Mouse (Mus musculus): ENCODE results near the gene Filip1l. TPM values are rescaled to one million over a fixed set of nuclear protein-coding genes. Genes with fewer than 3 reads are reported as not detected.

Gene Filip1l
- polyA plus RNA-seq, 2 experiments from 2014 or later: 14.2 to 14.9 TPM

GRCm38 (mm10) chr16:57398387-57399214 is 45.7 kb downstream of the Filip1l start:
- ATAC-seq: peak; percentile 27

DNA sequence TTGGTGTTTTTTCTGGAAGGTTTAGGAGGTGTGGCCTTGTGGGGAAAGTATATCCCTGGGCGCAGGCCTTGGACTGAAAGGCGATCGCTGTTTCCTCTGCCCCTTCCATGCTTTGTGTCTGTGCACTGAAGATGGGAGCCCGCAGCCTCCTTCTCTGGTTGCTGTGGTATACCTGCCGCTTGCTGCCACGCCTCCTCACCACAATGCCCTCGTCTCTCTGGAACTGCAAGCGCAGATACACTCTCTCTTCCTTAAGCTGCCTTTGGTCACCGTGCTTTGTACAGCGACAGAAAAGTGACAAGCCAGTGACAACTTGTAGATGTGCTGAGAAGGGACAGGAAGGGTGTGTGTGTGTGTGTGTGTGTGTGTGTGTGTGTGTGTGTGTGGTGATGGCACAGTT is 46.7 kb downstream of the Filip1l start:
- ATAC-seq: no peak

DNA sequence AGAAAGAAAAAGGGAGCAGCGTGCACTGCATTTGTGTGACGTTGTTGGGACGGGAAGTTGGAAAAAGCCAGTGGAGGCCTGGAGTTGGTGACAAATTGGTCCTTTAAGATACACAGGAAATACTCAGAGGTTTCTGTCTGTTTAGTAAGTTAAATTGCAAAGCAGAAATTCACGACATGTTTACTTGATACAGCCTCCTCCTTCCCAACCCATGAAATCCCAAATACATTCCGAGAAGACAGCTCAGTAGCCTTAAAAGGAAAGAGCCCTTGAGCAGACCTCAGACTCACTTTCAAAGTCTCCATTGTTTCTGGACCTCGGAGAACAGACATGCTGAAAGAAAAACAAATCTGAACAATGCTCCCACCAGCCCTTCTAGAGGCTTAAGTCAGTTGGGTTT is 48.8 kb downstream of the Filip1l start:
- no peak for ATAC-seq

- ATAC-seq: peak; percentile 91
These were observed 50.0 kb downstream of the Filip1l start for GRCm38 (mm10) chr16:57402910-57403309.

DNA sequence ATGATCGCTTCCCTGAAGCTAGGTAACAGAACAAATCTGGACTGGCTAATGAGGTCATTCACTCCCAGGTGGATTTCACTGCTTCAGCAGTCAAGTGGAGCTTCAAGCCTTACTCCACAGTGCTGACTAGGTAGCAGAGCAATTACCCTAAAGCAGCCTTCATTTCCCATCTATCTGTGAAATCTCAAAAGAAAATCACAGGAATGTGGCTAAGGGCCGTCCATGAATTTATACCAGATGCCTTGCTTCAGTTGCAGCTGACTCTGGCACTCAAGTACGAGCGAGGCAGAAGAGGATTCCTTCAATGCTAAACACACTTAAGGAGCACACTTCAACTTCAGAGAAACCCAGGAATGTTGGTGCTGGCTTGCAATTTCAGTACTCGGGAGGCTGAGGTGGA is 50.9 kb downstream of the Filip1l start:
- ATAC-seq: no peak

GRCm38 (mm10) chr16:57412766-57413165 is 59.9 kb downstream of the Filip1l start:
- ATAC-seq: no peak

GRCm38 (mm10) chr16:57416049-57416448 is 63.2 kb downstream of the Filip1l start:
- no peak for ATAC-seq

DNA sequence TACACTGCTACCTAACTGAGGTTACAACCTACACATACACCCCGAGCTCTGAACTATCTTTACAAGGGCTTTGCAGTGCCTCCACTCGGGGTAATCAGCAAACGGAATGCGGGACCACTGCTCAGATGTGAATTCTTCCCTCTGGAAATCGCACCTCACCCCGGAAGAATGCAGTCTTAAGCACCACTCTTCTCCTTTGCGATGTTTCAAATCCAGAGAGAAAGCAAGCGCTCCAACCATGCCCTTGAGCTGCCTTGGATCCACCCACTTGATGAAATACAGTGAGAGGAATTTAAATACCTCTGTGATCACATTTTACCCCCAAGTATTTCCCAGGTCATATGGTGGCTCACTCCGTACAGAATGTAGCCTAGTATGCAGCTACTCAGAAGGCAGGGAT is 64.1 kb downstream of the Filip1l start:
- ATAC-seq: no peak

DNA sequence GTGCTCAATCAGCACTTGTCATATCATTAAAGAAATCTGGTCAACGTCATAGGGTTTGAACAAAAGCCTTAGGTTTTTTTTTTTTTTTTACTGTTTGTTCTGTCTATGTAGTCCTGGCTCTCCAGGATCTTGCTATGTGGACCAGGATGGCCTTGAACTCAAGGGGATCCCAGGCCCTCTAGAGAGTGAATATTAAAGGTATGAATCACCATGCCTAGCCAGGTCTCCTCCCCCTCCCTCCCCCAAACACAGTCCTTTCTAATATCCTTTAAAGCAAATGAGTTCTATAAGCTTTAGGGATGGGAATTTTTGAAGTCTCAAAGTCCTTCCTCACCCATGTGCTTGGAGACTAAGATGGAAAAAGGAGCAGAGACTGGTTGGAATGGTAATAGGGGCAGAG is 65.1 kb downstream of the Filip1l start:
- ATAC-seq: no peak

GRCm38 (mm10) chr16:57419332-57419731 is 66.4 kb downstream of the Filip1l start:
- no peak for ATAC-seq

DNA sequence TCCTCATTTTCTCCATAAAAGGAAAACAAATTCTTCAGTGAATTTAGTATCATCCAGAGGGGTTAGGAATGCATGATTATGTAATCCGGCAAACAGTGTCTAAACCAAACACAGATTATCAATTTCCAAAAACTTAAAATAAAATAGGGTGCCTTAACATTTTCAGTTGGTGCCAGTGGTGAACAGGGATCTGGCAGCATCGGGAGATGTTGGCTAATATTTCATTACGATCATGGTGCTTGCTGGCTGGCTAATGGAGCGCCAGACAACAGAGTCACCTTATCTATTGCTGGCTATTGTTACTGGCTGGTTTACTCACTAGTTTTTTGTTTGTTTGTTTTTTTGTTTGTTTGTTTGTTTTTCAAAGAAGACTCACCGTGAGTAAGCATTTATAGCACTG is 67.0 kb downstream of the Filip1l start:
- no peak for ATAC-seq

GRCm38 (mm10) chr16:57420773-57421556 is 68.1 kb downstream of the Filip1l start:
- no peak for ATAC-seq

DNA sequence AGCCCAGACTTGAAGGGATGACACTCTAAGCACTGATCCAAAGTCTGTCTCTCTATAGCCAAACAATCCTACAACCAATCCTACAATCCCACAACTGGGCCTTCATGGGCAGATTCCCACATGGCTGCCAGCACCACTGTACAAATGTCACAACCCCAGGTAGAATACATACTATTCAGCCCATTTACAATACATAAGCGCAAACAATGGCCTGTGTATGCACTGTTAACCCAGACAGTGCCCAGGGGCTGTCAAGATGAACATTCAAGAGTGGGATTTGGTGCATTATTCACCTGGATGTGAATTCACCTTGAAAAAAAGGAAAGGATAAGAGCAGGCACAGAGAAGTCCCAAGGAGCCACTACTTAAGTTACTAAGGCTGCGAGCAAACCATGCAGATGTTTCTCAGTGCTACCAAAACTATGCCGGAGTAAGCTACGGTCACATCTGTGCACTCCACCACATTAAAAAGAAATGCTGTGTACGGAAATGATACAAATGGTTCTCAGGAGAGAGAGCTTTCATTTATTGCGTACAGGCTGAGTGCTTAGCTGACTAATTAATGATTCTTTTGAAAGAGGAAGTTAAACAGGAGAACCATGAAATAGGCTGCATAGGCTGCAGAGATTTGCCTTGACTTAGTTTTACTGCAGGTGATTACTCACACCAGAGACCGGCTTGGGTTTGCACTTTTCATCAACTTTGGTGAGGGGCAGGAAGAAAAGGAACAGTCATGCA is 69.0 kb downstream of the Filip1l start:
- ATAC-seq: peak; percentile 56

GRCm38 (mm10) chr16:57423001-57423800 is 70.3 kb downstream of the Filip1l start:
- ATAC-seq: peak; percentile 84

GRCm38 (mm10) chr16:57426680-57427079 is 73.8 kb downstream of the Filip1l start:
- no peak for ATAC-seq

DNA sequence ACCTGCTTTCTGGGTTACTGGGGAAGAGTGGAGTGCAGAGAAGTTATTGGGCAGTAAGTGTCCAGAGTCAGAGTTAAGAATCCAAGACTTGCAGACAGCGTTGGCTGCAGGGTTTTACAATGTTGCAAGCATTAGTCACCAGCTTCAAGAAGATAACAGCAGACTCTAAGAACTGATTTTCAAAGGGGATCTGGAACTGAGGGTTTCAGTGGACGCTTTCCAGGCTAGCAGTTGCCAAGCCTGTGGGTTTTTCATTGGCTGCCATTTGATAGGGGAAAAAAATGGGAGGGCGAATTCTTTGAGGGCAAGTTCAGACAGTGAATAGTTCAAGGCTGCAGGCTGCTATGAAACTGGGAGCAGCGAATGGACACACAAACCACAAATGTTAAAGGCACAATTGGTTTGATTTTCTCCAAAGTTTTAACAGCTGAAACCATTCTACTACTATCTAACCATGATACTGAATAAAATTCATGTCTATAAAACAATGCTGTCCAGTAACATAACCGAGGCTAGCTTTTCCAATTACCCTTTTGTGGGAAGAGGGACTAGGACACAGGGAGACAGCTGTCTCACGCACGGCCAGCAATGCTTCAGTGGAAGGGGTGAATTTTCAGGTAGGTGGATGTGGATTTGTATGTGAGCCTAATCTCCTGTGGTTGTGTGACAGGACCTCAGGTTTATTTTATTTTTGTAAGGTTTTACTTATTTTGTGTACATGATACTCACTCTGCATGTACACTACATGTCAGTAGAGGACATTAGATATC is 74.8 kb downstream of the Filip1l start:
- no peak for ATAC-seq

- ATAC-seq: no peak
These were observed 76.1 kb downstream of the Filip1l start for GRCm38 (mm10) chr16:57428977-57429376.

DNA sequence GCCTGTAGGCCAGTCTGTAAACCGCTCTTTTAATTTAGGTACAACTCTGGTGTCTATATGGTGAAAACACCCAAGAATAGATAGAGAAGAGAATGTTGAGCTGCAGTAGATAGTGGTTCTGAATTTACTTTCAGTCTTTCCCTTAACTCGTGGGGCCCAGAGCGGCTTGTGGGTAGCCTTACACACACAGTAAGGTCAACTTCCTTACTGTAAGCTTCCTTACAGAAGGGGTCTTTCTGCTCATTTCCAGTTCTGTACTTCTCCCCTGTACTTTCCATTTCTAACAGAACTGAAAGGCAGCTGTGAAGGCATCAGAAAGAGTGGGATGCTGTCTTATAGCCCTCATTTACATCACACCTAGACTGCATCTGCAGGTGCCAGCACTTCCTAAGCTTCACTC is 78.4 kb downstream of the Filip1l start:
- ATAC-seq: peak; percentile 22

DNA sequence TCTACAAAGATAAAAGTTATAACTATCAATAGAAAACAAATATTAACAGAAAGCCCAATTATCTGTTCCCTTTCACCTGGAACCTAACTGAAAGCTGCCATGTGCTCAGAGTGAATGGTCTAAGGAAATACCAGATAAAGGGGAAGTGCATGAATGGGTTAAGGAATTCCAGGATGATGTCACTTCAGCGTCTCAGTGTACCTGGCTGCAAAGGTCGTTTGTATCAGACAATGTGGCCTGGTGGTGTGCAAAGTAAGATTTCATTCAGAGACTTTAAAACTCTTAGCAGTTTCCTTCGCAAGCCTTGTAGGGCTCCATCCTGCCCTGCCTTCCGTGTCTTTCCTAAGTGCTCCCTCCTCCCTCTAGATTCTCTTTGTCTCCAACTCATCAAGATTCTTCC is 80.3 kb downstream of the Filip1l start:
- no peak for ATAC-seq

DNA sequence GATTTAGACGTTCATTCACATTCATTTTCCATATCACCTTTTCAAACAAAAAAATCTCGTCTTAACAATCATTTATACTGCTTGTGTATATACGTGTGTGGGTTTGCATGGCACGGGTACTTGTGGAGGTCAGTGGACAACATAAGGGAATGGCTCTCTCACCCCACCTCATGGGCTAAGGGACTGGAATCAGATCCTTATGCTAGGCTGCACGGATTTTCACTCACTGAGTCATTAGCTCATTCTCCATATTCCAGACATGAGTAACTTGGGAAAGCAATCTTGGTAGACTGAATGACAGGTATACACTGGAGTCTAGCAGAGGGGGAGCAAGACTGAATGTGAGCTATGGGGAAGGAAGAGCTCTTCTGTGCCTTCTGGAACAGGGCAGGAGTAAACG is 80.8 kb downstream of the Filip1l start:
- no peak for ATAC-seq

DNA sequence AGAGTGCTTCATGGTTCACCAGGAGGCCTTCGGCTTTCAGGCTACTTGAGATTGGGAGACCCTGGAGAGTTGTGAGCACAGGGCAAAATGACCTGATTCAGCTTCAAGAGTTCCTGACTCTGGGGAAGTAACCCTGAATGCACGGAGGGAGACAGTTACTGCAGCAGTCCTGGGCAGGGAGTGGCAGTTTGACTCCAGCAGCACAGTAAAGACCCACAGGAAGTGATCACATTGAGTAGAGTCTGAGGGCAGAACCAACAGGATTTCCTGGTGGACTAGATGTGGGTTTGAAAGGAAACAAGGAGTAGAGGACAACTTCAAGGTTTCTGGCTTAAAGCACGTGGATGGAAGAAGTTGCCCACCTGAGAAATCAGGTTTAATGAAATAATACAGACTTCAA is 81.7 kb downstream of the Filip1l start:
- peak; percentile 96 for ATAC-seq

Measured in CD4-positive, CD25-positive, alpha-beta regulatory T cell, adult 4 months (primary cell).